Mouse (Mus musculus): ENCODE results near the gene Marc1. TPM values are rescaled to one million over a fixed set of nuclear protein-coding genes. Genes with fewer than 3 reads are reported as not detected.

Gene Marc1
- polyA plus RNA-seq, 1 experiment from 2014 or later, result 0.32 TPM

- peak; percentile 76 for DNase-seq (ENCODE audit: low spot score)
- Histone ChIP-seq H3K9me3 (ENCODE audit: control insufficient read depth, low read length) (no peaks in the 10 kb centered on the region), H3K27me3 (ENCODE audit: control insufficient read depth, insufficient read depth, low read length) (no peaks in the 10 kb centered on the region), H3K4me1 (replicated peaks; ENCODE audit: control insufficient read depth, insufficient read depth) (no peaks in the 10 kb centered on the region), H3K27ac (replicated peaks) (no peak overlapping the region), H3K4me3 (ENCODE audit: low read depth, low read length) (no peak overlapping the region), H3K4me2 (replicated peaks; ENCODE audit: low read depth) (no peak overlapping the region), H3K9ac (ENCODE audit: low read length) (no peak overlapping the region), H3K36me3 (ENCODE audit: control insufficient read depth, insufficient read depth, low read length) (no peaks in the 10 kb centered on the region)
- TF ChIP-seq CTCF (IDR thresholded peaks at IDR 0.05; ENCODE audit: low read depth) (peak; percentile 86), EP300 (optimal IDR thresholded peaks at IDR 0.05) (no peak)
- WGBS, result 22% methylated on average over 18 of the region's 18 CpGs
- peak; percentile 54; the same call in 1 of the 2 replicates for ATAC-seq (ENCODE audit: low FRiP score, low TSS enrichment)
Measured at GRCm38 (mm10) chr1:184771202-184771890, 39.8 kb downstream of the Marc1 start.

DNA sequence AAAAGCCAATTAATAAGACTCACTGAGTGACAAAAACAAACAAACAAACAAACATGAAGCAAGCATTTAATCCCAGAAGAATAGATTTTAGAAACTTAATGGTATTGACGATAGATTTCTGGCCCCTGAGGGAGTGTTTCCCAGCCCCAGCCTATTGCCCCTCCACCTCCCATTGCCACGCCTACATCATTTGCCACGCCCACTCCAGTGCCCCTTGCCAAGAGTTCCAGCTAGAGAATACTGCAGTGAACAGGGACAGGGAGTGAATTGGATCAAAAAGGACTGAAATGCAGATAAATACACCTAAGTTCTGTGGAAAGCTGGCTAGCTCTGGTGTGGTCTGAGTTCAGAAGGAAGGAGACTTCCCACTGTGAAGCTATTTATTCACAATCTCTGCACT lies 47.2 kb downstream of the Marc1 start:
- H3K4me1 ChIP-seq (replicated peaks; ENCODE audit: control insufficient read depth, insufficient read depth), result no peaks in the 10 kb centered on the region
- no peak overlapping the region for H3K4me2 ChIP-seq (replicated peaks; ENCODE audit: low read depth)
- ATAC-seq (ENCODE audit: low FRiP score, low TSS enrichment), result no peak
- no peaks in the 10 kb centered on the region for H3K27me3 ChIP-seq (ENCODE audit: control insufficient read depth, insufficient read depth, low read length)
- no peak overlapping the region for H3K4me3 ChIP-seq (ENCODE audit: low read depth, low read length)
- no peak overlapping the region for H3K9ac ChIP-seq (ENCODE audit: low read length)
- no peaks in the 10 kb centered on the region for H3K36me3 ChIP-seq (ENCODE audit: control insufficient read depth, insufficient read depth, low read length)
- TF ChIP-seq EP300 (optimal IDR thresholded peaks at IDR 0.05), result no peak
- WGBS, result 48% methylated on average over 3 of the region's 3 CpGs
- DNase-seq (ENCODE audit: low spot score), result no peak
- no peak overlapping the region for H3K27ac ChIP-seq (replicated peaks)
- no peaks in the 10 kb centered on the region for H3K9me3 ChIP-seq (ENCODE audit: control insufficient read depth, low read length)

DNA sequence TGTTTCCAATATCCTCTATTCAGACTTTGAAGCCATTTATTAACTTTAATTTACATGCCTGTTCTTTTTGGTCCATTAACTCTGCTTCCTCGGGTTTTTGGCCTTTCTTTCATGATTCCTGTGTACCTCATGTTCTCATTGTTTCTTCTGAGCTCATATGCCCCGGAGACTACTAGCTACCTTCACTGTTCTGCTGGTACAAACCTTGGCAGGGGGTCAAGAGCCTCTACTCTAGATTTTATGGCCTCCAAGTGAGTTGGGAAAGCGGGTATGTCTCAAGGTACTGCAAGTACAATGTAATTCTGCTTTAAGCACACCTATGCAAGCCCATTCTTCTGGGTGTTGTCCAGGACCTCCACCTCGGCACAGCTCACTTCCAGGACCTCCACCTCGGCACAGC lies 48.2 kb downstream of the Marc1 start:
- DNase-seq (ENCODE audit: low spot score), result no peak
- Histone ChIP-seq H3K4me2 (replicated peaks; ENCODE audit: low read depth) (no peak overlapping the region), H3K27me3 (ENCODE audit: control insufficient read depth, insufficient read depth, low read length) (no peaks in the 10 kb centered on the region), H3K27ac (replicated peaks) (no peak overlapping the region), H3K4me1 (replicated peaks; ENCODE audit: control insufficient read depth, insufficient read depth) (no peaks in the 10 kb centered on the region), H3K9me3 (ENCODE audit: control insufficient read depth, low read length) (no peaks in the 10 kb centered on the region), H3K4me3 (ENCODE audit: low read depth, low read length) (no peak overlapping the region), H3K36me3 (ENCODE audit: control insufficient read depth, insufficient read depth, low read length) (no peaks in the 10 kb centered on the region), H3K9ac (ENCODE audit: low read length) (no peak overlapping the region)
- TF ChIP-seq CTCF (IDR thresholded peaks at IDR 0.05; ENCODE audit: low read depth), result no peak
- 72% methylated on average over 5 of the region's 5 CpGs for WGBS
- ATAC-seq (ENCODE audit: low FRiP score, low TSS enrichment), result no peak

DNA sequence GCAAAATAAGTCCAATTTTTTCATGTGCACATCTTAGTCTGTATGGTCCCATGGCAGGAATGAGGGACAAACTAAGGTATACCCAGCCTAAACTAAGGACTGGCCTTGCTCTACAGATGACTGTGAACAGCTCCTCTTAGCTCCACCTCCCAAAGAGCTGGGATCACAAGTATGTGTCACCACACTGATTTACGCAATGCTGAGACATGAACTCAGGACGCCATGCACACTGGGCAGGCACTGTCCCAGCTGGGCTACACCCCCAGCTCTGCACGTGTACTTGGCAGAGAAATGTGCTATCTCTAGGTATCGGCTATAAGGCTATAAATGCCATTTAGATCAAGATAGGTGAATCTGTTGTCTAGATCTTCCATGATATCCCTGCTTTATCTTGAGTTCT lies 49.1 kb downstream of the Marc1 start:
- WGBS, result 69% methylated on average over 4 of the region's 4 CpGs
- TF ChIP-seq CTCF (IDR thresholded peaks at IDR 0.05; ENCODE audit: low read depth) (no peak), EP300 (optimal IDR thresholded peaks at IDR 0.05) (no peak)
- no peak for DNase-seq (ENCODE audit: low spot score)
- H3K4me2 ChIP-seq (replicated peaks; ENCODE audit: low read depth), result no peak overlapping the region
- H3K4me3 ChIP-seq (ENCODE audit: low read depth, low read length), result no peak overlapping the region
- H3K4me1 ChIP-seq (replicated peaks; ENCODE audit: control insufficient read depth, insufficient read depth), result no peaks in the 10 kb centered on the region
- no peak overlapping the region for H3K9ac ChIP-seq (ENCODE audit: low read length)
- H3K9me3 ChIP-seq (ENCODE audit: control insufficient read depth, low read length), result no peaks in the 10 kb centered on the region
- H3K27ac ChIP-seq (replicated peaks), result no peak overlapping the region
- H3K36me3 ChIP-seq (ENCODE audit: control insufficient read depth, insufficient read depth, low read length), result no peaks in the 10 kb centered on the region
- no peaks in the 10 kb centered on the region for H3K27me3 ChIP-seq (ENCODE audit: control insufficient read depth, insufficient read depth, low read length)
- ATAC-seq (ENCODE audit: low FRiP score, low TSS enrichment), result no peak

GRCm38 (mm10) chr1:184752671-184753070 lies 58.4 kb downstream of the Marc1 start:
- TF ChIP-seq EP300 (optimal IDR thresholded peaks at IDR 0.05), result no peak
- TF ChIP-seq CTCF (IDR thresholded peaks at IDR 0.05; ENCODE audit: low read depth), result no peak
- H3K9ac ChIP-seq (ENCODE audit: low read length), result no peak overlapping the region
- ATAC-seq (ENCODE audit: low FRiP score, low TSS enrichment) (no peak), DNase-seq (ENCODE audit: low spot score) (no peak)
- no peaks in the 10 kb centered on the region for H3K36me3 ChIP-seq (ENCODE audit: control insufficient read depth, insufficient read depth, low read length)
- no peak overlapping the region for H3K4me2 ChIP-seq (replicated peaks; ENCODE audit: low read depth)
- no peak overlapping the region for H3K4me3 ChIP-seq (ENCODE audit: low read depth, low read length)
- no peaks in the 10 kb centered on the region for H3K9me3 ChIP-seq (ENCODE audit: control insufficient read depth, low read length)
- no peak overlapping the region for H3K27ac ChIP-seq (replicated peaks)
- no peaks in the 10 kb centered on the region for H3K27me3 ChIP-seq (ENCODE audit: control insufficient read depth, insufficient read depth, low read length)
- H3K4me1 ChIP-seq (replicated peaks; ENCODE audit: control insufficient read depth, insufficient read depth), result no peaks in the 10 kb centered on the region
- 68% methylated on average over 5 of the region's 5 CpGs for WGBS

GRCm38 (mm10) chr1:184750114-184750664 lies 60.9 kb downstream of the Marc1 start:
- no peak overlapping the region for H3K4me3 ChIP-seq (ENCODE audit: low read depth, low read length)
- no peaks in the 10 kb centered on the region for H3K4me1 ChIP-seq (replicated peaks; ENCODE audit: control insufficient read depth, insufficient read depth)
- 77% methylated on average over 11 of the region's 11 CpGs for WGBS
- H3K9me3 ChIP-seq (ENCODE audit: control insufficient read depth, low read length), result no peaks in the 10 kb centered on the region
- TF ChIP-seq EP300 (optimal IDR thresholded peaks at IDR 0.05) (no peak), CTCF (IDR thresholded peaks at IDR 0.05; ENCODE audit: low read depth) (no peak)
- no peak overlapping the region for H3K27ac ChIP-seq (replicated peaks)
- no peak overlapping the region for H3K9ac ChIP-seq (ENCODE audit: low read length)
- DNase-seq (ENCODE audit: low spot score) (no peak), ATAC-seq (ENCODE audit: low FRiP score, low TSS enrichment) (no peak)
- no peak overlapping the region for H3K4me2 ChIP-seq (replicated peaks; ENCODE audit: low read depth)
- H3K27me3 ChIP-seq (ENCODE audit: control insufficient read depth, insufficient read depth, low read length), result no peaks in the 10 kb centered on the region
- no peaks in the 10 kb centered on the region for H3K36me3 ChIP-seq (ENCODE audit: control insufficient read depth, insufficient read depth, low read length)

Measured in stomach, postnatal 0 days (tissue).